22 mouse cellular contexts compared by ENCODE assay signal in genomic region chr6:91600116-91600515, GRCm38 (mm10).
A peak's percentile ranks its signal among the peaks of the same experiment; 100 is the strongest.
DNase-seq lines count a peak whose midpoint lies in the region; ATAC-seq and TF ChIP-seq lines count a peak whose summit lies in the region.
"Had no signal": no experiment of that assay in that cellular context is flagged by ENCODE, and none has a peak within 500 bp of the region (broad histone marks: within the 10 kb centered on the region; RNA-seq: fewer than 3 reads in every experiment).

No protein-coding gene starts in this region.

- H3K4me1 ChIP-seq in forebrain, embryonic 12.5 days, result no peaks in the 10 kb centered on the region
- H3K4me1 ChIP-seq in forebrain, embryonic 15.5 days, result no peaks in the 10 kb centered on the region

- ATAC-seq in forebrain, embryonic 12.5 days (ENCODE audit: low FRiP score), result no peak
- ATAC-seq in forebrain, embryonic 15.5 days (replicated peaks), result no peak
- ATAC-seq: activated CD4-positive, CD25-positive, alpha-beta regulatory T cell, adult 4 months; CD4-positive, CD25-positive, alpha-beta regulatory T cell, adult 4 months; Patski had no signal

- no peak overlapping the region for H3K4me2 ChIP-seq in forebrain, embryonic 12.5 days
- no peak overlapping the region for H3K4me2 ChIP-seq in forebrain, embryonic 15.5 days (replicated peaks)

- H3K9ac ChIP-seq in forebrain, embryonic 12.5 days, result 0 out of 2 replicates have a peak overlapping the region, but pooled peaks have one; percentile 12
- H3K9ac ChIP-seq in forebrain, embryonic 15.5 days (replicated peaks), result no peak overlapping the region

- no peak overlapping the region for H3K4me3 ChIP-seq in forebrain, embryonic 12.5 days (replicated peaks)
- H3K4me3 ChIP-seq in forebrain, embryonic 15.5 days, result no peak overlapping the region
- H3K4me3 ChIP-seq in gastrocnemius, adult 2 months, result no peak overlapping the region

- intact Hi-C loops in gastrocnemius, adult 2 months (cut with DNase I), result no loop called here

- H3K9me3 ChIP-seq in forebrain, embryonic 12.5 days, result no peaks in the 10 kb centered on the region
- H3K9me3 ChIP-seq in forebrain, embryonic 15.5 days, result no peaks in the 10 kb centered on the region
- H3K9me3 ChIP-seq: G1E had no signal

- 92% methylated on average over 3 of the region's 3 CpGs for WGBS in forebrain, embryonic 12.5 days
- 86% methylated on average over 3 of the region's 3 CpGs for WGBS in forebrain, embryonic 15.5 days

- TF ChIP-seq CTCF in gastrocnemius, adult 2 months (IDR thresholded peaks at IDR 0.05), result no peak

- H3K36me3 ChIP-seq in forebrain, embryonic 12.5 days (replicated peaks), result no peaks in the 10 kb centered on the region
- no peaks in the 10 kb centered on the region for H3K36me3 ChIP-seq in forebrain, embryonic 15.5 days
- H3K36me3 ChIP-seq: G1E had no signal

- H3K27me3 ChIP-seq in forebrain, embryonic 12.5 days, result no peaks in the 10 kb centered on the region
- H3K27me3 ChIP-seq in forebrain, embryonic 15.5 days, result no peaks in the 10 kb centered on the region
- H3K27me3 ChIP-seq: CH12.LX, Patski had no signal

- DNase-seq in cerebellum, postnatal 10 days, result peak; percentile 61 to 70
- no peak for DNase-seq in cerebellum, adult 8-10 months
- peak; percentile 40 to 53 for DNase-seq in cerebellum, postnatal 14 days
- no peak for DNase-seq in cerebellum, adult 18-20 months
- peak; percentile 20 for DNase-seq in gastrocnemius, adult 2 months
- DNase-seq in gastrocnemius, postnatal 25 days, result no peak
- DNase-seq: adrenal gland, adult 2 months; adrenal gland, adult 8-10 months; adrenal gland, postnatal 10 days; adrenal gland, postnatal 14 days; adrenal gland, postnatal 25 days; adrenal gland, postnatal 36 days; B cell, adult 2 months; cerebellum, adult 11 months; cerebellum, adult 11-12 months had no signal

- H3K27ac ChIP-seq in forebrain, embryonic 12.5 days, result no peak overlapping the region
- no peak overlapping the region for H3K27ac ChIP-seq in forebrain, embryonic 15.5 days (replicated peaks)
- H3K27ac ChIP-seq in gastrocnemius, adult 2 months, result peak overlapping the region; percentile 75; the same call in 1 of the 2 replicates

Comparison
In these comparisons a context has a peak if more than half of its experiments do, and no peak if none do; other contexts are left out.
1. DNase-seq: peak in cerebellum, postnatal 10 days (2 of 2), cerebellum, postnatal 14 days (2 of 2) and gastrocnemius, adult 2 months (single experiment); none in cerebellum, adult 8-10 months (single experiment), cerebellum, adult 18-20 months (0 of 2) and gastrocnemius, postnatal 25 days (single experiment).